Mouse (Mus musculus): ENCODE measurements around the gene Xrcc6.
"Not testable (repeated sequence)": the region's sequence is repeated elsewhere in the genome, so short reads cannot be mapped to it uniquely, and the experiment has no call there.

The Xrcc6 gene

GRCm38 (mm10) chr15:81966062-81966829 is 21.4 kb upstream of the Xrcc6 start:
- no peak for DNase-seq (ENCODE audit: low read depth, low spot score)

GRCm38 (mm10) chr15:81967821-81968220 is 19.8 kb upstream of the Xrcc6 start:
- no peak for DNase-seq (ENCODE audit: low read depth, low spot score)

- no peak for DNase-seq (ENCODE audit: low read depth, low spot score)
Measured at GRCm38 (mm10) chr15:81968447-81968846, 19.2 kb upstream of the Xrcc6 start.

- DNase-seq (ENCODE audit: low read depth, low spot score) = no peak
Measured at GRCm38 (mm10) chr15:81969173-81969572, 18.5 kb upstream of the Xrcc6 start.

GRCm38 (mm10) chr15:81969635-81970034 is 18.0 kb upstream of the Xrcc6 start:
- DNase-seq (ENCODE audit: low read depth, low spot score) = not testable (repeated sequence)

DNA sequence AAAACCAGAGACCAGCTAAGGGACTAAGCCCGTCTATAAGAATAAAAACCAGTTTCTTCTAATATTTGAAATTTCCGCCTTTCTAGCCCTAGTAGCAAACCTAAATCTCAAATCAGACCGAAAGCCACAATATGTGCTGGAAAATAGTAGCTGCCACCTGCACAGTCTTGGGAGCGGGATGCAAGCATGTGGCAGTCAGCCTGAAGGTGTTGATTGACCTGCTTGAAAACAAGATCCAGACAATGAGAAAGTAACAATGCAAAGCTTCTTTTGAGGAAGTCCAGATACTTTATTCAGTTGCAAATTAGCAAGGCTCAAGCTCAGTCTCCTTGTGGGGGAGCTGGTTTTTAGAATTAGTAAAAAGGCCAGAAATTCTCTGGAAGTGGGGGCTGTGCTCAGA is 17.1 kb upstream of the Xrcc6 start:
- not testable (repeated sequence) for DNase-seq (ENCODE audit: low read depth, low spot score)

GRCm38 (mm10) chr15:81975156-81975555 is 12.5 kb upstream of the Xrcc6 start:
- not testable (repeated sequence) for DNase-seq (ENCODE audit: low read depth, low spot score)

DNA sequence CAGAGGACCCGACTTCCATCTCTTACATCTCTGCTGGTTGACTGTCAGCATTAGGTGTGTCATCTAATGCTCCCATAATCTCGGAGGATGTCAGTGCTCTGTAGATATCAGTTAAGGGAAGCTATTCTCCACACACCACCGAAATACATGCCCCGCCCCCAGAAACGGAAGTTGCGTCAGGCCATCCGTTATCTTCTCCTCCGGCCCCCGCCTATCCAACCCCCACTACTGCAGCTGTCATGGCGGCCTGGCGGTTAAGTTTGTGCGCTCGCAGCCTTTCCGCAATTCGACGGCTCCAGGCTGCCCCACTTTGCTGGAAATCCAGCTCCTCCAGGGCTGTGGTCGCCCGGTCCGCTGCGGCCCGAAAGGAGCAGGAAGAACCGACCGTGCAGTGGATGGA is 7.3 kb upstream of the Xrcc6 start, which contains the start of gene 1700029P11Rik:
Gene 1700029P11Rik (plus strand): TSS at position 220 of the 400 bp plus-strand sequence.
- no peak for DNase-seq (ENCODE audit: low read depth, low spot score)

DNA sequence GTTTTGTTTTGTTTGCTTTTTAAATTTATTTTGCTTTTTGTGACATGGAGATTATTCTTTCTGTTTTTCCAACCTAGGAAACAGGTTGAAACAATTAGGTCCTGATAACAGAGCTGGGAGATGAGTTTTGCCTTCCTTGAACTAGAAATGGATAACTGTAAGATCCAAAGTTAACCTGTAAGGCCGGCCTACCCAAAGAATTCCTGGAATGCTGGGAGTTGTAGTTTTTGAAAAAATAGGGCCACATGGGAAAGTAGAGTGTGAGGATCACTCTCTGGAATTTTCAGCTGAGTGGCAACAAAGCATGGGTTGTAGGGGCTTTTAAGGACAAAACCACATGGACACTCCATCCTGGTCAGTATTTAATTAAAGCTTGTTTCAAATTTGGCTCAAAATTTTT is 5.5 kb upstream of the Xrcc6 start:
- no peak for DNase-seq (ENCODE audit: low read depth, low spot score)

DNA sequence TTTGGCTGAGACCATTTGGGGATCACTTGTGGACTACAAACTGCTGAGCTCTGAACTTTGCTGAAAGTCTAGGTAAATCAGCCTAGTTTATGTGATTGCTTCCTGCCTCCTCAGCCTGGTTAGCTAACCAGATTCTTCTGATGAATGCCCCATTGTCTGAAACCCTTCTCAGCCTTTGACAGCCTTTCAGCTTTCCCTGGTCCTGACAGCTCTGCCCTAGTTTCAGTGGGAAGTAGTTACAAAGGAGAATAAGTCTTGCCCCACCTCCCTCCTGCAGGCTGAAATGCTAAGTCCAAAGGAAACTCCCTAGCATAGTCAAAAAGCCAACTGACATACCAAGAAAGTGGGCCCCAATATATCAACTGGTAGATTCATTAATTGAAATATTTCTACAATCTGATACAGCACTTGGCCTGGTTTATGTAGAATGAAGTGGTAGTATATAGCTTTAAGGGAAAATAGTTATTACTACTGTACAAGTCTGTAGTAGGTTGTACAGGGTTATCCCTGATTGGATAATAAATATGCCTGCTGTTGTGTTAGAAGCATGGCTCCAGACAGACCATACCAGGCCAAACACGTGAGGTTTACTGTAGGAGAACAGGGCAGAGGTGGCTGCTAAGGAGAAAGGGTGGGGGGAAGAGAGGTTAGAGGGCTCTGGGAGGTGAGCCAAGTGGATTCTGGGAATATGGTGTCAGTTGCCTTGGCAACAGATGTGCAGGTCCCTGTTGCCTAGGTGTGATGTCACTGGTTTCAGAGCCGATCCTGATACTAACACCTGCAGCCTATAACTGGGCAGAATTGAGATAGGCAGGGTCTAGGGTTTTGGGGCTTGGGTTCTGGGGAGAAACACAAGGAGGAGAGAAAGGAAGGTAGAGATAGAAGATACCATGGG is 2.1 kb upstream of the Xrcc6 start:
- no peak for DNase-seq (ENCODE audit: low read depth, low spot score)

DNA sequence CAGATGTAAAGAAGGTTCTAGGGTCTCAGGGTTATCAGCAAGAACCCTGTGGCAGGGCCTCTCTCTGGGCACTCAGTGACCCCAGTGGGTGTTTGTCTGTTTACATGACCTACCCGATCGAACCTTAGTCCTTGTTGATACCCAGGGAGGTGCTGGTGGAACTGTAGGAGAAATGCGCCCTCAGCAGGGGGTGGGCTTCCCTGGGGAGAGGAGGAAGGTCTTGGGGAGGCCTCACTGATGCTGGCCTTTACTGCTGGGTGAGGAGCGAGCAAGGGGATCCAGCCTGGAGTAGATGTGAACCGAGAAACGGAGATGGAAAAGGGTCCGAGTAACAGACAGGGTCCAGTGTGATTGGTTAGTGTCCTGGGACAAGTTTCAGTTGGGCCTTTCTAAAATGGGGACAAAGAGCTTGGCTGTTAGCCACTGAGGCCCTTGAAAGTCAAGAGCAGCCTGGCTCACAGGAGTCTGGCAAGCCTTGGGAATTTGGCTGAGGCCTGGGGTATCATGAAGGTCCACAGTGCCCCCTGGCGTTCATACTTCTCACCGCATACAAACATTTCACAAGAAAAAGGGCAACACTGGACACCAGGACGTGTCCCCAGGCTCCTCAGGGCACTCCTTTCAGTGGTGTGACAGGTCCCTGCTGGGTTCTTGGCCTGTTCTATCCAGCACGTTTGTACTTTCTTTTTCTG is 1.9 kb downstream of the Xrcc6 start:
- peak; percentile 76 for DNase-seq (ENCODE audit: low read depth, low spot score)

DNA sequence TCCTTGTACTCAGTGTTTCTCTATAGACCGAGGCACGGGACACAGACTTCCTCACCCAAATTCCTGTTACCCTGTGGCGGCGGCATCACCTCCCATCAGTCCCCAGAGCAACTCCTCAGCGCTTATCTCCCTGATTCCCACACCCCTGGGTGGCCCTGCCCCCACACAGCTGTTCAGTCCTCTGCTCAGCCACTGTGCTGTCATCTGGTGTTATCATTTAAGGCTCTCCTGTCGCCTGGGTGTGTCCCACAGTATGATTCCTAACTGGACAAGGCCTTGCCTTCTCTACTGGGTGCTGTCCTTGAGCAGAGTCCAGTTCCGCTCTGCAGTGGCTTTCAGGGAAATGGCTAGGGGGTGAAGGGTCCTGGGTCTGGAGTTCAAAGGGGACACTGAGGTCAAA is 2.9 kb downstream of the Xrcc6 start:
- no peak for DNase-seq (ENCODE audit: low read depth, low spot score)

GRCm38 (mm10) chr15:81993992-81994391 is 6.4 kb downstream of the Xrcc6 start:
- DNase-seq (ENCODE audit: low read depth, low spot score) = no peak

DNA sequence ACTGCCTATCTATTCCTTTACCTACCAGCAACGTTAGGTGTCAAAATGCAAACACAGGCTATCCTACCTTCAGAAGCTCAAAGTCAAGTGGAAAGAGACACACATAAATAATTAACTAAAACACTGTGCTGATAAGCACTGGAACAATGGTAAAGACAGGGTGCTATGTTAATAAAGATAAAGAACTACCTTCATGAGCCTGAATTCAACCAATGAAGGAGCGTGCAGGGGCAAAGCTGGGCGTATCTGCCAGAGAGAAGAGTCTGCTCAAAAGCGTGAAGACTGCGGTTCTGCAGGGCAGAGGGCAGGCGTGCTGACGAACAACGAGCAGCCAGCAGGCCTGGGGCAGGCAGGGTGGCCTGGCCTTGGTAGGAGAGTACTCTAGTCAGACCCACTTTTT is 16.6 kb downstream of the Xrcc6 start:
- DNase-seq (ENCODE audit: low read depth, low spot score) = no peak

DNA sequence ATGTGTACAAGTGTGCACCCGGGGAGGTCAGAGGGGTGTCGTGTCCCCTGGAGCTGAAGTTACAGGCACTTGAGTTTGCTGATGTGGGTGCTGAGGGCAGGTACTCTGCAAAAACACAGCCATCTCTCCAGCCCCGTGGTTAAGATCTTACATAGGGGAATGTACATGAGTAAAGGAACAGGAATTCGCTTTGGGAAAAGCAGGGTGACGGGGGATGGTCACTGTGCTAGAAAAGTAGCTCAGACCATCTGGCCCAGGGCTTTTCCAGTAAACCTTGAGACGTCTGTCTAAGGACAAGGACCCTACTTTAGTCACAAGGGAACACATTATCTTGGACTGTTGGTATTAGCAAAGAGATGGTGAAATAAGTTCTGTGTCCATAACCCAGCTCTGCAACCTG is 24.3 kb downstream of the Xrcc6 start:
- no peak for DNase-seq (ENCODE audit: low read depth, low spot score)

- no peak for DNase-seq (ENCODE audit: low read depth, low spot score)
Measured at GRCm38 (mm10) chr15:82014745-82015391, 27.2 kb downstream of the Xrcc6 start.

DNA sequence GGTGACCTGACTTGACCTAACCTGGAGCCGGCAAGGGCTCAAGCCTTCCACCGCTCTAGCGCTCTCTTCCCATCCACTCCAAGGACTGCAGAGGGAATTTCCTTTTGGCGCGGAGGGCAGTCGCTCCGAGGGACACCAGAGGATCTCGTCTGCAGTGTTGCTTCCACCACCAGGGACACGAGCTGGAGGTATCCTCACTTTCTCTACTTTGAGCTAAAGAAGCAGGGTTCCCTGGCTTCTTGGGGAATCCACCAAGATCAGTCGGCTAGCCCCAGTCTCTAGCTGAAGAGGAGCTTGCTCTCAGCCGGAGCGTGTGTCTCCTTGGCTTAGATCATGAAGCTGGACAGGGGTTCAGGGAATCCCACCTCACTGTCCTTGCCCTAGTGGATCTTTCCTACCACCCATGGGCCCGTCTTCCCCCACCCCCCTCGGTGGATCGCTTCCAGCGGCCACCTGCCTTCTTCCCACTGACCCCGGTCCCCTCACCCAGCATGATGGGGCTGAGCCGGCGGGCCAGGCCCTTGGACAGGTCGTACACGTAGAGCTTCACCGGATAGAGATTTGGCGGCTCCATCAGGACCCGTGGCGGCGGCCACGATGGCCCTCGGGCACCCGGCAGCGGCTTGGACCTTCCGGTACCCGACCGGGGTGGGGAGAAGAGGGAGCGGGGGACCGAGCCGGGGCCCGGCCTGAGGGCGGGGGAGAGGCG is 27.9 kb downstream of the Xrcc6 start:
- DNase-seq (ENCODE audit: low read depth, low spot score) = peak; percentile 21

GRCm38 (mm10) chr15:82016101-82016808 is 28.6 kb downstream of the Xrcc6 start:
- DNase-seq (ENCODE audit: low read depth, low spot score) = peak; percentile 98

DNA sequence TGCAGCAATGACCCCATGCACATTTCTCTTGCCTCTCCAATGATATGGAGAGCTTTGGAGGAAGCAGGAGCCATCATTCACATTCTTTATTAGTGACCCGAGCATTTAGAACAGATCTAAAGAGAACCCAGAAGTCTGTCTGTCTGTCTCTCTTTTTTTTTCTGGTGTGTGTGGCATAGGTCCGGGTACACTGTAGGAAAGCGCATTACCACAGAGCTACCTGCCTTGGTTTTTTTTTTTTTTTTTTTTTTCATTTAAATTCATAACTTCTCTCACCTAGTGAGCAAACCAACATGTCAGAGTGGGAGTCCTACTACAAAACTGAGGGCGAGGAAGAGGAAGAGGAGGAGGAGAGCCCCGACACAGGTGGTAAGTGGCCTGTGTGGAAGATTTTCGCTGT is 29.2 kb downstream of the Xrcc6 start:
- DNase-seq (ENCODE audit: low read depth, low spot score) = no peak

GRCm38 (mm10) chr15:82017461-82017860 is 29.8 kb downstream of the Xrcc6 start:
- DNase-seq (ENCODE audit: low read depth, low spot score) = no peak

Measured in telencephalon, adult 2 months (tissue).